8 mouse cellular contexts compared by ENCODE assay signal in the genomic region with DNA sequence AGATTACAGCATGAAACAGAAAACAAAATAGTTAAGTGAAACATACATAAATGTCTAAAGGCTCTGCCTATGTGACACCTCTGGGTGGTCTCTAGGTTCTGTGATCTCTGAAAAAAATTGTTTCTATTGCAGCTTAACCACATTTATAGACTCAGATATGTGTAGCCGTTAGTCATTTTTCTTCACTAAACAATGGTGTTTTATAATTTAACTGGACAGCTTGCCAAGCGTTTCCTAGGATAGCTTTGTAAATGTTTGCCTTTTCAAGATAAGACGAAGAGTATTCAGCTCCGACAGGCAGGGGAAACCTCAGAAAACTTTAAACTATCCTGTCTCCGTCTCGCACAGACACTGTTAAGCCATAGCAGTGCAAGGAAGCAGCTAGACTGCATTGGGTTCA.
DNase-seq lines count a peak whose midpoint lies in the region; ATAC-seq and TF ChIP-seq lines count a peak whose summit lies in the region.
"Had no signal": no experiment of that assay in that cellular context is flagged by ENCODE, and none has a peak within 500 bp of the region (broad histone marks: within the 10 kb centered on the region; RNA-seq: fewer than 3 reads in every experiment).

No protein-coding gene starts in this region.

- peak; percentile 40; the same call in 1 of the 2 replicates for ATAC-seq in intestine, embryonic 14.5 days (replicated peaks; ENCODE audit: low FRiP score, low TSS enrichment, low read depth)
- no peak for ATAC-seq in intestine, postnatal 0 days
- ATAC-seq in lung, postnatal 0 days = peak; percentile 56
- no peak for ATAC-seq in frontal cortex, adult (ENCODE audit: low TSS enrichment)

- no peak for TF ChIP-seq CTCF in intestine, postnatal 0 days (IDR thresholded peaks at IDR 0.05; ENCODE audit: low read depth)
- TF ChIP-seq CTCF in thymus, adult 2 months (IDR thresholded peaks at IDR 0.05; ENCODE audit: borderline replicate concordance, control insufficient read depth, extremely low read depth, insufficient read depth, low read length, poor library complexity) = no peak
- TF ChIP-seq CTCF in lung, postnatal 0 days (IDR thresholded peaks at IDR 0.05) = no peak

- TF ChIP-seq EP300 in lung, postnatal 0 days (IDR thresholded peaks at IDR 0.05) = no peak

- no peak overlapping the region for H3K4me3 ChIP-seq in intestine, embryonic 14.5 days (ENCODE audit: low read depth, low read length)
- H3K4me3 ChIP-seq in intestine, postnatal 0 days (ENCODE audit: low read depth, low read length) = no peak overlapping the region
- H3K4me3 ChIP-seq in thymus, adult 2 months (ENCODE audit: control insufficient read depth, insufficient read depth, low read length) = no peak overlapping the region
- no peak overlapping the region for H3K4me3 ChIP-seq in lung, postnatal 0 days (ENCODE audit: low read depth, low read length)

- WGBS in intestine, embryonic 14.5 days = 7% methylated on average over 6 of the region's 6 CpGs
- 11% methylated on average over 6 of the region's 6 CpGs for WGBS in intestine, postnatal 0 days
- WGBS in thymus, adult 2 months = 12% methylated on average over 6 of the region's 6 CpGs
- 4% methylated on average over 6 of the region's 6 CpGs for WGBS in lung, postnatal 0 days

- H3K4me2 ChIP-seq in intestine, embryonic 14.5 days (ENCODE audit: low read length) = no peak overlapping the region
- H3K4me2 ChIP-seq in intestine, postnatal 0 days (replicated peaks; ENCODE audit: low read depth) = no peak overlapping the region
- no peak overlapping the region for H3K4me2 ChIP-seq in lung, postnatal 0 days (replicated peaks; ENCODE audit: low read depth, low read length)

- no peak overlapping the region for H3K9ac ChIP-seq in intestine, embryonic 14.5 days (ENCODE audit: low read length)
- H3K9ac ChIP-seq in intestine, postnatal 0 days (ENCODE audit: low read depth, low read length) = no peak overlapping the region
- H3K9ac ChIP-seq in lung, postnatal 0 days (replicated peaks; ENCODE audit: low read depth) = no peak overlapping the region

- H3K27ac ChIP-seq in intestine, embryonic 14.5 days (ENCODE audit: low read depth) = peak overlapping the region; percentile 66
- no peak overlapping the region for H3K27ac ChIP-seq in intestine, postnatal 0 days (ENCODE audit: low read depth, low read length)
- H3K27ac ChIP-seq in thymus, adult 2 months (ENCODE audit: control insufficient read depth, insufficient read depth, low read length) = peak overlapping the region; percentile 53; the same call in 1 of the 2 replicates
- no peak overlapping the region for H3K27ac ChIP-seq in lung, postnatal 0 days (ENCODE audit: low read length)

- no peak for TF ChIP-seq POLR2A in thymus, adult 2 months (IDR thresholded peaks at IDR 0.05; ENCODE audit: control insufficient read depth, extremely low read depth, insufficient read depth, low read length, poor library complexity)

- no peaks in the 10 kb centered on the region for H3K27me3 ChIP-seq in intestine, embryonic 14.5 days (replicated peaks; ENCODE audit: control insufficient read depth, insufficient read depth, low read length)
- H3K27me3 ChIP-seq in intestine, postnatal 0 days (replicated peaks; ENCODE audit: control insufficient read depth, insufficient read depth, low read length) = no peaks in the 10 kb centered on the region
- no peaks in the 10 kb centered on the region for H3K27me3 ChIP-seq in thymus, adult 2 months (ENCODE audit: control insufficient read depth, insufficient read depth, low read length)
- H3K27me3 ChIP-seq in lung, postnatal 0 days (replicated peaks; ENCODE audit: insufficient read depth, low read length) = no peaks in the 10 kb centered on the region

- peaks cover 5% of the 10 kb centered on the region; the same call in 1 of the 2 replicates for H3K4me1 ChIP-seq in intestine, embryonic 14.5 days (replicated peaks; ENCODE audit: control insufficient read depth, insufficient read depth, low read length)
- H3K4me1 ChIP-seq in intestine, postnatal 0 days (replicated peaks; ENCODE audit: control insufficient read depth, insufficient read depth, low read length) = no peaks in the 10 kb centered on the region
- H3K4me1 ChIP-seq in thymus, adult 2 months (replicated peaks; ENCODE audit: control insufficient read depth, insufficient read depth, low read length) = peaks cover 25% of the 10 kb centered on the region
- H3K4me1 ChIP-seq in lung, postnatal 0 days (ENCODE audit: insufficient read depth, low read depth, low read length) = no peaks in the 10 kb centered on the region

- H3K9me3 ChIP-seq in intestine, embryonic 14.5 days (ENCODE audit: control insufficient read depth, low read length) = no peaks in the 10 kb centered on the region
- H3K9me3 ChIP-seq in intestine, postnatal 0 days (ENCODE audit: control insufficient read depth) = no peaks in the 10 kb centered on the region
- no peaks in the 10 kb centered on the region for H3K9me3 ChIP-seq in lung, postnatal 0 days (ENCODE audit: low read length)

- no peak for DNase-seq in intestine, embryonic 14.5 days (ENCODE audit: low spot score)
- no peak for DNase-seq in thymus, adult 2 months
- DNase-seq in thymus, postnatal 25 days = no peak
- peak; percentile 49 for DNase-seq in lung, postnatal 0 days (ENCODE audit: low spot score)
- no peak for DNase-seq in retina, postnatal 1 day
- DNase-seq: adrenal gland, postnatal 10 days had no signal

- no peaks in the 10 kb centered on the region for H3K36me3 ChIP-seq in intestine, embryonic 14.5 days (ENCODE audit: control insufficient read depth, insufficient read depth, low read length)
- no peaks in the 10 kb centered on the region for H3K36me3 ChIP-seq in intestine, postnatal 0 days (ENCODE audit: control insufficient read depth, insufficient read depth)
- no peaks in the 10 kb centered on the region for H3K36me3 ChIP-seq in thymus, adult 2 months (ENCODE audit: control insufficient read depth, insufficient read depth, low read length)
- H3K36me3 ChIP-seq in lung, postnatal 0 days (ENCODE audit: insufficient read depth, low read length) = no peaks in the 10 kb centered on the region

Comparison
In these comparisons a context has a peak if more than half of its experiments do, and no peak if none do; other contexts are left out.
1. ATAC-seq: peak in intestine, embryonic 14.5 days (single experiment) and lung, postnatal 0 days (single experiment); none in intestine, postnatal 0 days (single experiment) and frontal cortex, adult (single experiment).
2. H3K27ac ChIP-seq: peak in intestine, embryonic 14.5 days (single experiment) and thymus, adult 2 months (single experiment); none in intestine, postnatal 0 days (single experiment) and lung, postnatal 0 days (single experiment).